Mouse (Mus musculus) liver, embryonic 12.5 days (tissue): Measurements from ENCODE around the gene Mbnl3. TPM values are rescaled to one million over a fixed set of nuclear protein-coding genes. Genes with fewer than 3 reads are reported as not detected.

Experiments
- ATAC-seq: fragments of 200-750 bp; cut with Nextera tagmentation; 2 replicates; pipeline ENCODE4 v1.8.0; 2017; ENCODE audit warnings: moderate number of reproducible peaks, mild to moderate bottlenecking, moderate library complexity
- H3K27ac ChIP-seq: fragments of 300-500 bp; sonication (generic); 2 replicates; pipeline ENCODE4 v1.5.1; 2016; ENCODE audit warnings: mild to moderate bottlenecking
- H3K27me3 ChIP-seq: fragments of 300-500 bp; sonication (generic); replicated peaks from 2 replicates; pipeline ENCODE4 v1.6.1; 2016; ENCODE audit warnings: mild to moderate bottlenecking, moderate library complexity
- H3K36me3 ChIP-seq: fragments of 300-500 bp; sonication (generic); 2 replicates; pipeline ENCODE4 v1.6.1; 2016; ENCODE audit warnings: mild to moderate bottlenecking, moderate library complexity
- H3K4me1 ChIP-seq: fragments of 300-500 bp; sonication (generic); 2 replicates; pipeline ENCODE4 v1.6.1; 2016
- H3K4me2 ChIP-seq: fragments of 300-500 bp; sonication (generic); 2 replicates; pipeline ENCODE4 v1.6.1; 2016; ENCODE audit warnings: mild to moderate bottlenecking, moderate library complexity
- H3K4me3 ChIP-seq: fragments of 300-500 bp; sonication (generic); 2 replicates; pipeline ENCODE4 v1.5.1; 2016; ENCODE audit warnings: mild to moderate bottlenecking, moderate library complexity
- H3K9ac ChIP-seq: fragments of 300-500 bp; sonication (generic); 2 replicates; pipeline ENCODE4 v1.6.1; 2016; ENCODE audit warnings: mild to moderate bottlenecking, moderate library complexity
- H3K9me3 ChIP-seq: fragments of 300-500 bp; sonication (generic); replicated peaks from 2 replicates; pipeline ENCODE4 v1.6.1; 2016; ENCODE audit warnings: mild to moderate bottlenecking, moderate library complexity
- WGBS: fragments of 180-500 bp; shearing (Covaris S2); methylation state at CpG from one replicate; pipeline ENCODE4 v1.1.7; 2016; ENCODE audit not compliant: insufficient replicate concordance; 5-methylcytosine and 5-hydroxymethylcytosine counted together
- polyA plus RNA-seq: library from polyadenylated mRNA; unstranded; fragments of >200 nt; fragmentation: Nextera tagmentation; extraction: Ambion mirVana; gene quantifications from 2 replicates; pipeline ENCODE4 v1.2.1, GENCODE M21; 2016

Gene Mbnl3
- polyA plus RNA-seq: 7.8 and 8.5 TPM in 2 replicates

- 38% methylated on average over 11 of the region's 11 CpGs for WGBS
- H3K4me2 ChIP-seq: peak within 1 kb of the TSS; percentile 80
- no peak for ATAC-seq
- peak within 1 kb of the TSS; percentile 72 for H3K9ac ChIP-seq
- peaks cover 30% of the 10 kb centered on the region for H3K27me3 ChIP-seq
- H3K27ac ChIP-seq: peak within 1 kb of the TSS; percentile 65
- peak within 1 kb of the TSS; percentile 65 for H3K4me3 ChIP-seq
- H3K4me1 ChIP-seq: peaks cover 6% of the 10 kb centered on the region; the same call in 1 of the 2 replicates
- H3K36me3 ChIP-seq: no peaks in the 10 kb centered on the region
- no peaks in the 10 kb centered on the region for H3K9me3 ChIP-seq
These were observed at the start of gene Mbnl3 for GRCm38 (mm10) chrX:51206432-51206831. Mbnl3 (minus strand) TSS chrX:51206532.

- Histone ChIP-seq H3K27me3 (peaks cover 27% of the 10 kb centered on the region), H3K4me3 (peak overlapping the region; percentile 65), H3K4me2 (peak overlapping the region; percentile 80), H3K27ac (peak overlapping the region; percentile 65), H3K9ac (peak overlapping the region; percentile 72), H3K9me3 (no peaks in the 10 kb centered on the region), H3K4me1 (peaks cover 6% of the 10 kb centered on the region; the same call in 1 of the 2 replicates), H3K36me3 (no peaks in the 10 kb centered on the region)
- WGBS: 16% methylated on average over 61 of the region's 79 CpGs
- ATAC-seq: peak; percentile 66
These were observed 596 bp downstream of the Mbnl3 start for GRCm38 (mm10) chrX:51205548-51206324.

- peak overlapping the region; percentile 80 for H3K4me2 ChIP-seq
- peak overlapping the region; percentile 65 for H3K4me3 ChIP-seq
- peak overlapping the region; percentile 72 for H3K9ac ChIP-seq
- peak overlapping the region; percentile 65 for H3K27ac ChIP-seq
- H3K27me3 ChIP-seq: peaks cover 27% of the 10 kb centered on the region
- peak; percentile 91 for ATAC-seq
- WGBS: 8% methylated on average over 34 of the region's 67 CpGs
- peaks cover 6% of the 10 kb centered on the region; the same call in 1 of the 2 replicates for H3K4me1 ChIP-seq
- no peaks in the 10 kb centered on the region for H3K36me3 ChIP-seq
- no peaks in the 10 kb centered on the region for H3K9me3 ChIP-seq
These were observed 1.4 kb downstream of the Mbnl3 start for GRCm38 (mm10) chrX:51204626-51205547.

- Histone ChIP-seq H3K4me3 (no peak overlapping the region), H3K36me3 (no peaks in the 10 kb centered on the region), H3K9ac (no peak overlapping the region), H3K27ac (no peak overlapping the region), H3K4me2 (no peak overlapping the region), H3K9me3 (no peaks in the 10 kb centered on the region), H3K27me3 (no peaks in the 10 kb centered on the region), H3K4me1 (no peaks in the 10 kb centered on the region)
- ATAC-seq: no peak
These were observed 9.3 kb downstream of the Mbnl3 start for GRCm38 (mm10) chrX:51197012-51197411.

- Histone ChIP-seq H3K36me3 (no peaks in the 10 kb centered on the region), H3K27me3 (no peaks in the 10 kb centered on the region), H3K4me3 (no peak overlapping the region), H3K9me3 (no peaks in the 10 kb centered on the region), H3K4me1 (peaks cover 11% of the 10 kb centered on the region; the same call in 1 of the 2 replicates), H3K9ac (no peak overlapping the region), H3K4me2 (no peak overlapping the region), H3K27ac (no peak overlapping the region)
- 20% methylated on average over 2 of the region's 2 CpGs for WGBS
- ATAC-seq: no peak
These were observed 34.4 kb downstream of the Mbnl3 start for GRCm38 (mm10) chrX:51171914-51172313.

- Histone ChIP-seq H3K27me3 (no peaks in the 10 kb centered on the region), H3K9ac (no peak overlapping the region), H3K4me2 (no peak overlapping the region), H3K9me3 (no peaks in the 10 kb centered on the region), H3K27ac (no peak overlapping the region), H3K36me3 (no peaks in the 10 kb centered on the region), H3K4me1 (peaks cover 11% of the 10 kb centered on the region; the same call in 1 of the 2 replicates), H3K4me3 (no peak overlapping the region)
- no peak for ATAC-seq
- 56% methylated on average over 6 of the region's 6 CpGs for WGBS
These were observed 34.9 kb downstream of the Mbnl3 start for GRCm38 (mm10) chrX:51171413-51171812.

- Histone ChIP-seq H3K36me3 (no peaks in the 10 kb centered on the region), H3K27ac (no peak overlapping the region), H3K4me3 (no peak overlapping the region), H3K4me1 (peaks cover 11% of the 10 kb centered on the region; the same call in 1 of the 2 replicates), H3K27me3 (no peaks in the 10 kb centered on the region), H3K9me3 (no peaks in the 10 kb centered on the region), H3K9ac (no peak overlapping the region), H3K4me2 (no peak overlapping the region)
- peak; percentile 75; the same call in 1 of the 2 replicates for ATAC-seq
- 86% methylated on average over 1 of the region's 1 CpGs for WGBS
These were observed 35.9 kb downstream of the Mbnl3 start for GRCm38 (mm10) chrX:51170404-51170803.

- H3K27me3 ChIP-seq: no peaks in the 10 kb centered on the region
- no peaks in the 10 kb centered on the region for H3K9me3 ChIP-seq
- H3K4me1 ChIP-seq: peaks cover 11% of the 10 kb centered on the region; the same call in 1 of the 2 replicates
- no peak overlapping the region for H3K9ac ChIP-seq
- 62% methylated on average over 5 of the region's 5 CpGs for WGBS
- no peak overlapping the region for H3K4me2 ChIP-seq
- H3K4me3 ChIP-seq: no peak overlapping the region
- ATAC-seq: no peak
- H3K27ac ChIP-seq: no peak overlapping the region
- no peaks in the 10 kb centered on the region for H3K36me3 ChIP-seq
These were observed 36.8 kb downstream of the Mbnl3 start for GRCm38 (mm10) chrX:51169476-51170045.

GRCm38 (mm10) chrX:51167976-51168375 is 38.4 kb downstream of the Mbnl3 start:
- WGBS: 61% methylated on average over 3 of the region's 3 CpGs
- H3K4me2 ChIP-seq: no peak overlapping the region
- H3K4me3 ChIP-seq: no peak overlapping the region
- H3K9ac ChIP-seq: no peak overlapping the region
- no peaks in the 10 kb centered on the region for H3K9me3 ChIP-seq
- peaks cover 11% of the 10 kb centered on the region; the same call in 1 of the 2 replicates for H3K4me1 ChIP-seq
- no peak overlapping the region for H3K27ac ChIP-seq
- no peaks in the 10 kb centered on the region for H3K27me3 ChIP-seq
- ATAC-seq: no peak
- no peaks in the 10 kb centered on the region for H3K36me3 ChIP-seq

- no peak for ATAC-seq
- H3K4me2 ChIP-seq: no peak overlapping the region
- no peak overlapping the region for H3K4me3 ChIP-seq
- H3K27ac ChIP-seq: no peak overlapping the region
- no peaks in the 10 kb centered on the region for H3K27me3 ChIP-seq
- no peak overlapping the region for H3K9ac ChIP-seq
- WGBS: 70% methylated on average over 5 of the region's 5 CpGs
- no peaks in the 10 kb centered on the region for H3K9me3 ChIP-seq
- no peaks in the 10 kb centered on the region for H3K36me3 ChIP-seq
- peaks cover 4% of the 10 kb centered on the region; the same call in 1 of the 2 replicates for H3K4me1 ChIP-seq
These were observed 41.6 kb downstream of the Mbnl3 start for GRCm38 (mm10) chrX:51164766-51165165.

GRCm38 (mm10) chrX:51148436-51148835 is 57.9 kb downstream of the Mbnl3 start:
- ATAC-seq: no peak
- Histone ChIP-seq H3K27ac (no peak overlapping the region), H3K9ac (no peak overlapping the region), H3K4me1 (no peaks in the 10 kb centered on the region), H3K4me3 (no peak overlapping the region), H3K4me2 (no peak overlapping the region), H3K9me3 (no peaks in the 10 kb centered on the region), H3K27me3 (no peaks in the 10 kb centered on the region), H3K36me3 (no peaks in the 10 kb centered on the region)
- WGBS: 56% methylated on average over 4 of the region's 4 CpGs
